Mouse (Mus musculus): ENCODE results near the gene Hist1h4i. TPM values are rescaled to one million over a fixed set of nuclear protein-coding genes. Genes with fewer than 3 reads are reported as not detected.
"Not testable (repeated sequence)": the region's sequence is repeated elsewhere in the genome, so short reads cannot be mapped to it uniquely, and the experiment has no call there.

The Hist1h4i gene
- total and polyA plus RNA-seq, 2 experiments from 2014 or later = 5.1 to 39.3 TPM

GRCm38 (mm10) chr13:22036149-22036956 lies 4.8 kb downstream of the Hist1h4i start:
- DNase-seq (ENCODE audit: low spot score) (no peak), ATAC-seq (no peak)
- no peaks in the 10 kb centered on the region for H3K27me3 ChIP-seq (ENCODE audit: insufficient read depth, low read length)
- H3K9ac ChIP-seq (replicated peaks; ENCODE audit: low read length) = peak overlapping the region; percentile 33; the same call in 1 of the 2 replicates
- WGBS = 2% methylated on average over 18 of the region's 23 CpGs
- peak overlapping the region; percentile 60; the same call in 1 of the 2 replicates for H3K27ac ChIP-seq
- TF ChIP-seq CTCF (IDR thresholded peaks at IDR 0.05; ENCODE audit: low read depth) = no peak
- peak overlapping the region; percentile 59 for H3K4me2 ChIP-seq (ENCODE audit: low read depth, low read length)
- peaks cover 9% of the 10 kb centered on the region; the same call in 1 of the 2 replicates for H3K4me1 ChIP-seq (ENCODE audit: insufficient read depth, low read length)
- peak overlapping the region; percentile 37 for H3K4me3 ChIP-seq (ENCODE audit: low read length)
- H3K36me3 ChIP-seq (ENCODE audit: insufficient read depth, low read length) = no peaks in the 10 kb centered on the region
- no peaks in the 10 kb centered on the region for H3K9me3 ChIP-seq (ENCODE audit: low read length)

DNA sequence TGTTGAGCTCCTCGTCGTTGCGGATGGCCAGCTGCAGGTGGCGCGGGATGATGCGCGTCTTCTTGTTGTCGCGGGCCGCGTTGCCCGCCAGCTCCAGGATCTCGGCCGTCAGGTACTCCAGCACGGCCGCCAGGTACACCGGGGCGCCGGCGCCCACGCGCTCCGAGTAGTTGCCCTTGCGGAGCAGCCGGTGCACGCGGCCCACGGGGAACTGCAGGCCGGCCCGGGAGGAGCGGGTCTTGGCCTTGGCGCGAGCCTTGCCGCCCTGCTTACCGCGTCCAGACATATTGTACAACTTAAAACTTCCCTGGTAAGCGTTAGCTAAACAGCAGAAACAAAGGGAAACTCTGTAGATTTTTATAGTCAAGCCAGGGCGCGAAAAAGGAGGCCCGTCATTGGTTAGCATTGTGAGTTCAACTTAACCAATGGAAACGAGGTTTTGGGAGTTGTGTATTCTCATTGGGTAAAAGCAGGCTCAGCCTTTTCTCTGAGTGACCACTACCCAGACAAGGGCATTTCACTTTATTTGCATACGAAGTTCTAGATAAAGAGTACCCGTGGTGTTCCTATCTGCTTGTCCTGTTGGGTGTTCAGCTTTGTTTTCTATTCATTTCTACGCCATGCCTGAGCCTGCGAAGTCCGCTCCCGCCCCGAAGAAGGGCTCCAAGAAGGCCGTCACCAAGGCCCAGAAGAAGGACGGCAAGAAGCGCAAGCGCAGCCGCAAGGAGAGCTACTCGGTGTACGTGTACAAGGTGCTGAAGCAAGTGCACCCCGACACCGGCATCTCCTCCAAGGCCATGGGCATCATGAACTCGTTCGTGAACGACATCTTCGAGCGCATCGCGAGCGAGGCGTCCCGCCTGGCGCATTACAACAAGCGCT lies 5.7 kb downstream of the Hist1h4i start, which contains the start of the genes Hist1h2ah and Hist1h2bk:
Hist1h2ah (minus strand) TSS at position 302 of the 882 bp plus-strand sequence.
Hist1h2bk (plus strand) TSS at position 604 of the 882 bp plus-strand sequence.
- H3K36me3 ChIP-seq (ENCODE audit: insufficient read depth, low read length); H3K27me3 ChIP-seq (ENCODE audit: insufficient read depth, low read length); H3K9me3 ChIP-seq (ENCODE audit: low read length); H3K4me1 ChIP-seq (ENCODE audit: insufficient read depth, low read length): not testable (repeated sequence)
- DNase-seq (ENCODE audit: low spot score) (peak; percentile 96), ATAC-seq (peak; percentile 98)
- H3K9ac ChIP-seq (replicated peaks; ENCODE audit: low read length) = peak within 1 kb of the TSS; percentile 33; the same call in 1 of the 2 replicates
- H3K27ac ChIP-seq = peak within 1 kb of the TSS; percentile 60; the same call in 1 of the 2 replicates
- WGBS = 1% methylated on average over 22 of the region's 69 CpGs
- H3K4me2 ChIP-seq (ENCODE audit: low read depth, low read length) = peak within 1 kb of the TSS; percentile 59
- peak within 1 kb of the TSS; percentile 37 for H3K4me3 ChIP-seq (ENCODE audit: low read length)

DNA sequence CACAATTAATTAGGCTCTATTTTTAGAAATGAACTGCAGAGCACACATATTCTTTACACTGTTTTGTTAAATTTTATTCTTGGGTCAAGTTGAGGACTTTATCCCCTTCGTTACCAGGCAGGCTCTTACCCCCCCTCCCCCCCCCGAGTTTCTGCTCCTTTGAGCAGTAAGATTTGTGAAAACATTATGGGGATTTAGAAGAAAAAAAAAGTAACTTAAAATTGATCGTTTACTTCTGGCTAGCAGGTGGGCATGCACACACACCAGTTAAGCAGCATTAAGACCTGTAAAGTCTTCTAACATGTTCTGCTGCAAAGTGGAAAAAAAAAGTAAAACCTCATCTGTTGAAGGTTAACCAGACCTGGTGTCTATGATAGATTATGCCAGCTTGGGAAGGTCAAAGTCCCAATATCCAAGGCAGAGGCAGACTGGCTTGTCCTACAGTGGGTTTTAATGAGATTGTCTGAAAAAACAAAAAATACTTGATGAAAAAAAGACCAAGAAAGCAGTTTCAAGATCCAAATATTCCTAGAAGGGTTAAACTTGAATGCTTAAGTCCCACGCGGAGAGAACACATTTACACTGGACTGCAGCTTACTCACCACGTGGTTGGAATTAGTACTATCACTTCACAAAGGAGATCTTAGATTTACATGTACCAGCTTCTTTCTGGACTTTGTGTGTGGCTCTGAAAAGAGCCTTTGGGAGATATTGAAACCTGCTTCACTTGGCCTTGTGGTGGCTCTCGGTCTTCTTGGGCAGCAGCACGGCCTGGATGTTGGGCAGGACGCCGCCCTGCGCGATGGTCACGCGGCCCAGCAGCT lies 6.5 kb downstream of the Hist1h4i start:
- TF ChIP-seq CTCF (IDR thresholded peaks at IDR 0.05; ENCODE audit: low read depth) = no peak
- DNase-seq (ENCODE audit: low spot score) (no peak), ATAC-seq (peak; percentile 2; the same call in 1 of the 2 replicates)
- H3K4me1 ChIP-seq (ENCODE audit: insufficient read depth, low read length) = peaks cover 6% of the 10 kb centered on the region; the same call in 1 of the 2 replicates
- peak overlapping the region; percentile 37 for H3K4me3 ChIP-seq (ENCODE audit: low read length)
- no peaks in the 10 kb centered on the region for H3K9me3 ChIP-seq (ENCODE audit: low read length)
- H3K4me2 ChIP-seq (ENCODE audit: low read depth, low read length) = peak overlapping the region; percentile 59
- no peaks in the 10 kb centered on the region for H3K36me3 ChIP-seq (ENCODE audit: insufficient read depth, low read length)
- H3K9ac ChIP-seq (replicated peaks; ENCODE audit: low read length) = no peak overlapping the region; the same call in 1 of the 2 replicates
- H3K27ac ChIP-seq = peak overlapping the region; percentile 38; the same call in 1 of the 2 replicates
- H3K27me3 ChIP-seq (ENCODE audit: insufficient read depth, low read length) = no peaks in the 10 kb centered on the region
- WGBS = 2% methylated on average over 8 of the region's 14 CpGs

DNA sequence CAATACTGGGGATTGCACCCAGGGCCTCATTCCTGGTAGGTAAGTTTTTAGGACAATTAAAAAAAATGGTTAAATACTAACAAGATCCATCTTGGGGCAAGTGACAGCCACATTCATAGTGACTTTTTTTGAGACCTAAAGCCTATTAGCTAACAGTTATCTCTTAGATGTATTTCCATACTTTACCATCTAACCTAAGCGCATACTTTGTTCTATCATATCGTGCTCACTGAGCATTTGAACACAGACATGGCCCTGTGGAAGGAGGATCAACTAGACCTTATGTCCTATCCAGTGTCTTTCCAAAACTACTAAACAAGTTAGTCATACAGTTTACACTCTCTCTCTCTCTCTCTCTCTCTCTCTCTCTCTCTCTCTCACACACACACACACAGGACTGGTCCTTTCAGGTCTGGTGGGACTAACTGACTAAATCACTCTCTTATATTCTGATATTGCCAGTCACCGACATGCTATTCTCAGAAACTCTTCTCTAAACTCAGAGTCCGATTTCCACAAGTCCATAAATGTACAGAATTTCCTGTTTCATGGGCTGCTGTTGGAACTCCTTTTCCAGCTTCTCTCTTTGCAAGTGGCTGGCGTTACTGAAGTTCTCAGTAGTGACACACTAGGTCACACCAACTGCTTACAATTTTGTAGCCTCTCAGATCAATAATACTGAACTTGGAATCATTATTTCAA lies 7.3 kb downstream of the Hist1h4i start:
- WGBS = 56% methylated on average over 5 of the region's 5 CpGs
- Histone ChIP-seq H3K27ac (no peak overlapping the region), H3K27me3 (ENCODE audit: insufficient read depth, low read length) (no peaks in the 10 kb centered on the region), H3K9ac (replicated peaks; ENCODE audit: low read length) (no peak overlapping the region), H3K4me3 (ENCODE audit: low read length) (no peak overlapping the region), H3K9me3 (ENCODE audit: low read length) (no peaks in the 10 kb centered on the region), H3K36me3 (ENCODE audit: insufficient read depth, low read length) (no peaks in the 10 kb centered on the region), H3K4me2 (ENCODE audit: low read depth, low read length) (peak overlapping the region; percentile 59; the same call in 1 of the 2 replicates), H3K4me1 (ENCODE audit: insufficient read depth, low read length) (peaks cover 6% of the 10 kb centered on the region; the same call in 1 of the 2 replicates)
- DNase-seq (ENCODE audit: low spot score) = no peak
- no peak for ATAC-seq
- no peak for TF ChIP-seq CTCF (IDR thresholded peaks at IDR 0.05; ENCODE audit: low read depth)

DNA sequence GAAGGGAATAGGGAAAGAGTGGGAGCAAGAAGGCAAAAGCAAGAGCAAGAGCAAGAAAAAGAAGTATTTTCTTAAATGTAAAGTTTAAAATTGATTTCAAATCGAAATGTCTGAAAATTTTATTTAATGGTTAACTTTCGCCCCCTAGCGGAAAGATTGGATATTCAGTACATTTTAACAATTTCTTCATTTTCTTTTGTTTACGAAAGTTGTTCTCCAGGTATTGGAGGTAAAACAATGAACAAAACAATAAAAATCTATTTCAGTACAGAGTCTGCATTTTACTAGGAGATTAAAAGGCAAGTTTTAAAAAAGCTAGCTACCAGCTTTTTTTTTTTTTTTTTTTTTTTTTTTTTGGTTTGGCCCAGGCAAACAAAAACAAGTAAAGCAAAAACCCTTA lies 10.7 kb downstream of the Hist1h4i start:
- no peaks in the 10 kb centered on the region for H3K36me3 ChIP-seq (ENCODE audit: insufficient read depth, low read length)
- H3K9ac ChIP-seq (replicated peaks; ENCODE audit: low read length) = no peak overlapping the region
- ATAC-seq = no peak
- no peaks in the 10 kb centered on the region for H3K27me3 ChIP-seq (ENCODE audit: insufficient read depth, low read length)
- peak; percentile 54 for TF ChIP-seq CTCF (IDR thresholded peaks at IDR 0.05; ENCODE audit: low read depth)
- peak; percentile 72 for DNase-seq (ENCODE audit: low spot score)
- no peak overlapping the region for H3K27ac ChIP-seq
- WGBS = 11% methylated on average over 4 of the region's 4 CpGs
- no peak overlapping the region for H3K4me2 ChIP-seq (ENCODE audit: low read depth, low read length)
- no peak overlapping the region for H3K4me3 ChIP-seq (ENCODE audit: low read length)
- H3K9me3 ChIP-seq (ENCODE audit: low read length) = no peaks in the 10 kb centered on the region
- H3K4me1 ChIP-seq (ENCODE audit: insufficient read depth, low read length) = no peaks in the 10 kb centered on the region
